Mouse (Mus musculus): Measurements from ENCODE around the gene Olfr944.

Olfr944 gene

DNA sequence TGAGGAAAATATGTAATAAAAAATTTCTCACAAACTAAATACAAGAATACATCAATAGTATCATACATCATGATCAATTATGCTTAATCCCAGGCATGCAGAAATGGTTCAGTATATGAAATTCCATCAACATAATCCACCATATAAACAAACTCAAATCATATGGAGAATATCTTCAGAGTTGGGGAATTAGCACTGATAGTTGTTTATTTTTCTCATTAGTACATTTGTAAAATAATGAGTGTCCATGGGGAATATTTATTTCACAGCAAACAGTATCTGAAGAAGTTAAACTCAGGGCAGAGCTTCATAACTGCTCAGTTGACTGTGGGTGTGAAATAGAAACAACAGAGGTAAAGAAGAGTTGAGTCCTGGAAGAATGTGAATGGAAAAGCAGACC is at the start of gene Olfr944:
TSS of gene Olfr944 (plus strand) at position 301 of the 400 bp plus-strand sequence.
- no peak for DNase-seq (ENCODE audit: low spot score in 2 of 2)

DNA sequence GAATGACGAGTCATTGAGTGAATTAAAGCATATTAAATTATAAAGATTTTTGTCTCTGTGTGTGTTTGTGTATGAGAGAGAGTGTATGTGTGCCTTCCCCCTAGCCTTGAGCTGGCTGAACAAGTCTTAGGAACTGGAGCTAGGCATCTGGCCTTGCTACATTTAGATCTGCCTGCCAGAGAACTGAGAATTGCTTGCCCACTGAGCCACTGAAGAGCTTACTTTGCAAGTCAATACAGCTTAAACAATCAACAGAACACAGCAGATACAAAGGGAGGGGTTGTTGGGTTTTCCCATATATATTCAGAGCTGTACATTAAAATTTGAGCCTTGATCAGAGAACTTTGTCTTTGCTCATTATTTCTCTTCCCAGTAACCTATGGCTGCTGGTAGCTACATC is 49.3 kb upstream of the Olfr944 start:
- no peak for DNase-seq (ENCODE audit: low spot score in 2 of 2)

- no peak for DNase-seq (ENCODE audit: low spot score in 2 of 2)
Observed at GRCm38 (mm10) chr9:39166004-39166403, 35.7 kb upstream of the Olfr944 start, which contains the start of gene Olfr943. Gene Olfr943, plus strand, starts transcription at chr9:39166304.

GRCm38 (mm10) chr9:39249894-39250293 is 48.2 kb downstream of the Olfr944 start, which contains the start of gene Olfr1537:
Gene Olfr1537, minus strand, starts transcription at chr9:39249994.
- no peak for DNase-seq (ENCODE audit: low spot score in 2 of 2)

Measured in urinary bladder, postnatal 36 days (tissue).